Mouse (Mus musculus): Measurements from ENCODE around the gene Zfp820.
"Not testable (repeated sequence)": the region's sequence is repeated elsewhere in the genome, so short reads cannot be mapped to it uniquely, and the experiment has no call there.

Gene Zfp820

GRCm38 (mm10) chr17:21845545-21846321 is at the start of gene Zfp820:
Gene Zfp820, minus strand, starts transcription at chr17:21845772.
- DNase-seq (ENCODE audit: low spot score): peak; percentile 47

- no peak for DNase-seq (ENCODE audit: low spot score)
Observed at GRCm38 (mm10) chr17:21871256-21871655, 25.7 kb upstream of the Zfp820 start.

GRCm38 (mm10) chr17:21846322-21846582 is 680 bp upstream of the Zfp820 start:
- DNase-seq (ENCODE audit: low spot score): not testable (repeated sequence)

GRCm38 (mm10) chr17:21838510-21838909 is 7.1 kb downstream of the Zfp820 start:
- DNase-seq (ENCODE audit: low spot score): no peak

- peak; percentile 2 for DNase-seq (ENCODE audit: low spot score)
Observed at GRCm38 (mm10) chr17:21801373-21801772, 44.2 kb downstream of the Zfp820 start.

GRCm38 (mm10) chr17:21792256-21792655 is 53.3 kb downstream of the Zfp820 start:
- DNase-seq (ENCODE audit: low spot score): no peak

- DNase-seq (ENCODE audit: low spot score): no peak
Observed at GRCm38 (mm10) chr17:21770336-21770735, 75.2 kb downstream of the Zfp820 start.
